Mouse (Mus musculus) T-helper 17 cell (primary cell): ENCODE data around the gene Tnnt2.

Experiments
- in situ Hi-C, 2 experiments: fragments of 300-600 bp; cut with MboI, MseI; formaldehyde crosslinking; loops; 1 replicate in 1 of 2; 2 replicates in 1 of 2; pipeline ENCODE4 v1.15.1; 2025; ENCODE audit warnings: high pct_unique_total_duplicates in 2 of 2

Gene Tnnt2

DNA sequence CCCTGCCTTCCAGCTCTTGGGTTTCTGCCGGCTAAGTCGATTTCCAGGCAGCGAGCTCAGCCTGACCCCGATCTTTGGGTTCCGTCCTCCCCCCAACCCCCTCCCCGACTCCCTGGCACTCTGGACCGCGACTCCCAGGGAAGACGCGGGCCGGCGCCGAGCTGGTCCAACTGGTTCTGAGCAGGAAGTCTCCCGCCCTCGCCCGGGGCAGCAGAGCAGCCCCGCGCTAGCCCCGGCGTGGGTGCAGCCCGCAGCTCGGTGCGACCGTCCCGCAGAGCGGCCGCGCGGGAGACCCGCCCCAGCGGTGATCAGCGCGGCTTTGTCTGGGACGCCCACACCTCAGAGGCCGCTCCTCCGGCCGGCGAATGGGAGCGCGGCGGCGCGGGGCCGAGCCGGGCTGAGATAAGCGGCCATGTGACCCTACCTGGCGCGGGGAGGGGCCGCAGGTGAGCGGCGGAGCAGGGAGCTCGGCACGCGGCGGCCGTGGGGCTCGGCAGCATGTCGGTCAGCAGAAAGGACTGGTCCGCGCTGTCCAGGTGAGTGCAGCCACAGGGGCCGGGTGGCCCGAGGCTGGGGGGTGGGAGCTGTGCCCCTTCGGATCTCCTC lies 17.6 kb upstream of the Tnnt2 start, which contains the start of gene Lad1:
TSS of gene Lad1 (plus strand) at position 118 of the 606 bp plus-strand sequence.
- in situ Hi-C loops: no loop called here

DNA sequence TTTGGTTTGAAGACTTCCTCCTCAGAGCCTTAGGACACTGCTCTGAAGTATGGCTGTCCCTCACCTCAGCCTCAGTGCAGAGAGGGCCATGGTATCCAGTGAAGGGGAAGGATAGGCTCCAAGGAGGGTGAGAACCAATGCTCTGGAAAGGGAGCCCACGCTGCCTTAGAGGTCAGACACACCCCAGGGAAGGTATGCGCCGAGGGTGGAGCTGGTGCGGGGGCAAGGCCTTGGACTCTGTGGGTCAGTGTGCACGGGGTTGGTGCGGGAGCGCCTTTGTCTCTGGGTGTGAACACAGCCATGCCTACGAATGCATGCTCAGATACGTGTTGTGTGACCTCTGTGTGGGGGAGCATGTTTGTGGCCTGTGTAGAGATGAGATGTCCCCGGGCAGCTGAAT lies 16.1 kb upstream of the Tnnt2 start:
- in situ Hi-C loops: no loop called here

DNA sequence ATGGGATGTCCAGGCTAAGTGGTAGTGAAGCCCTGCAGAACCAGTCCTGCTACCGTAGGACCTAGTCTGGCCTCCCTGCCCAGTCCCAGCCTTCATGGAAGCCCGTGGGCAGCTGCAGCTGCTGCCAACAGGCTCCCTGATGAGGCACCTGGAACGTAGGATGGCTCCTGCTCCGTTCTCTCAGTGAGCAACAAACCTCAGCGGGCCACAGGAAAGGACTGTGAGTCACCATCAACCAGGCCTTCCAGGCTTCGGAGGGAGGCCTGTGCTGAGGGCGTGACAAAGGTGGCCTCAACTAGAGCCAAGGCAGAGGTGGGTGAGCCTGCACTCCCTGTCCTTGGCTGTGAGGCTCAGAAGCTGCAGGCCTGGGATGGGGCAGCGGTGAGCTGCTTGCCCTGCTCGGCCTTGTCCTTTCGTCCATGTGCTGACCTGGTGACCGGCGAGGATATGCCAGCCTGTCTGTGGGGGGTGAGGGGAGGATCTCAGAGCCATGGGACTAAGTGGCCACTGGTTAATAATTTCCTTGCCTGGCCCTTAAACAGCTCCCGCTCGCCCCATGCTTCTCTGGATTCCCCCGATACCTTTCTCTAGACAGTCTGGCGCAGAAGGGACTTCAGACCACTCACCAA lies 15.3 kb upstream of the Tnnt2 start:
- in situ Hi-C loops: no loop called here

DNA sequence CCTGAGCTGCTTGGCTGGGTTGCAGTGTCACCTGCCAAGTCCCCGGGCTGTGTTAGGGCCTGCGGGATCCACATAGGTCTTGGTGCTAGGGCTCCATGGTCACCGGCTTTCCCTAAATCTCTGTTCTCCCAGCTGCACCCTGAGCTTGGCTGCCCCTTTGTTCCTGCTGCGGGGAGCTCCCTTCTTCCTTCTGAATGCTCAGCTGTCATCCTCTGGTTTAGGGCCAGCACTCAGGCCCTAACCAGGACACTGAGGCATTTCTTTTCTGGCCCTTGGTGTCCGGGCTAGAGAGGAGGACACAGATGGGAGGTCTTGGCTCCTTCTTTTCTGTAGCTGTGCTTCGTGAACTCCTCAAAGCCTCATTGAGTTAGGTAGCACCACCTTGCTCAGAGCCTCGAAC lies 14.4 kb upstream of the Tnnt2 start:
- in situ Hi-C loops: no loop called here

DNA sequence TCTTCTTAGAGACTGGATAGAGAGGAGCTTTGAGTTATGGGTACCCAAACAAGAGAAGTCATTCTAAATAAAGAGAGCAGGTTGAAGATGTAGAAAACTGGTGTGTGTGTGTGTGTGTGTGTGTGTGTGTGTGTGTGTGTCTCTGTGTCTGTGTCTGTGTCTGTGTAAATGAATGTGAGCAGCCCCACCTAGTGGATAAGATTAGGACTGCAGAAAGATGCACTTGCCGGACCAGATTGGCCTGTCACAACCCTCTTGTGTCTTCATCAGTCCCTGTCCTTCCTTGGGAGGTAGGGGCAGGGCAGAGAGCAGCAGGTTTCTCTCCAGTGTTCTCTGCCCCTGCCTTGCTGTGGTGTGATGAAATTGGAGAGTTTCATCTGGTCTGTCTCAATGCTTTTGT lies 7.2 kb upstream of the Tnnt2 start:
- in situ Hi-C loops: no loop called here

DNA sequence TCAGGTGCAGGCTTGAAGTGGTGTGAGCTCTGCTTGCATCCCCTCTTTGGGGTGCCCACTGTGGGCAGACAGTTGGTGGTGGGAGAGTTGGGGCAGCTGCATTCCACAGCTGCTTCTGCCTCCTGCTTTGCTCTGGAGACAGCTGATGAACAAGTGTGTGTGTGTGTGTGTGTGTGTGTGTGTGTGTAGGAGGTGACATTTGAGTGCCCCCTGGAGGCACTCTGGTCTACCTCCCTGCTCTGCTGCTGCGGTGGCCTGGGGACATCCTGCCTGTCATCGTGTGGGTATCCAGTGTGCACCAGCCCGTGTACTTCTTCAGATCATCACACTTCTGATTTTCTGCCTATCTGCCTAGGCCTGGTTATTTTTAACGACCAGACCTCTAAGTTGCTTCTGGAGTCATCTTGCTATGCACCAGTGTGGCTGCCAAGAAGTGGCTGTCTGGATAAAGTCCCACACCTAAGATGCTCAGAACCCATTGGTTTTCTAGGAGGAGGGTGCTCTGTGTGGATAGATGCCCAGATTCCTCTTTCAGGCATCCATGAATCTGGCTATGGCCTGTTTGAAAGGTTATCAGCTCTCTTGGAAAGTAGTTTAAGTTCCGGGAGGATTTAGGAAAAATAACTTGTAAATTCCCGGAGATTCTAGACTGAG lies 1.8 kb upstream of the Tnnt2 start:
- in situ Hi-C loops: no loop called here

DNA sequence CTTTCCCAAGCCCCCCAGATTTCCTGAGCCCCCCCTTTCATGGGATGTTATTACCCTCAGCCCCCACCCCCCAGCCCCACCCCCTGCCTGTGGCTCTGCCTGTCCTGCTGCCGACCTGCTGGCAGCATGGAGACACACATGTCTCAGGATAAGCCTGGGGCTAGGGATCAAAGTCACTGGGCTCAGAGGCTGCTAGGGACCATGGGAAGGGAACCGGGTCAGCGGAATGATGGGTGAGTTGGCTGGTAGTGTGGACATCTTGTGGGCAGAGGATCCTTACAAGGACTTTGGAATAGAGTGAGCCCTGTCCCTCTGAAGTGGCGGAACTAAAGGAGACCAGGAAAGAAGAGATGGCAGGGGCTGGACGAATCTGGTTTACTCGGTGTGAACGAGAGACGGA lies 1.2 kb upstream of the Tnnt2 start:
- in situ Hi-C loops: no loop called here

DNA sequence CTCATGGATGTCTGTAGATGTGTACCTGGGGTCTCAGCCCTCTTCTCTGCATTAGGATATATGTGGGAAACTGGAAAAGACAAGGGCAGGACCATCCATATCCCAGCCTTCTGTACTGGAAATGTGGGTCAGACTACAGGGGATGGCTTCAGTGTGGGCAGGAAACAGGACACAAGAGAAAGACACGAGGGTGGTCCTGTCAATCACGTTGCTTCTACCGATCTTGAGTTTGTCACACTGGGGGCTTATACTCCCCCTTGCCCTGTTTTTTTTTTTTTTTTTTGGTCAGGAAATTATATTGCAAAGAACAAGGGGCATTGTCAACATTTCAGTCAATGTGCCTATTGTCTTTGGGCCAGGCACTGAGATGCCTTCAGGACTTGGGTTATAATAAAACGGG lies 2.5 kb downstream of the Tnnt2 start:
- in situ Hi-C loops: no loop called here

DNA sequence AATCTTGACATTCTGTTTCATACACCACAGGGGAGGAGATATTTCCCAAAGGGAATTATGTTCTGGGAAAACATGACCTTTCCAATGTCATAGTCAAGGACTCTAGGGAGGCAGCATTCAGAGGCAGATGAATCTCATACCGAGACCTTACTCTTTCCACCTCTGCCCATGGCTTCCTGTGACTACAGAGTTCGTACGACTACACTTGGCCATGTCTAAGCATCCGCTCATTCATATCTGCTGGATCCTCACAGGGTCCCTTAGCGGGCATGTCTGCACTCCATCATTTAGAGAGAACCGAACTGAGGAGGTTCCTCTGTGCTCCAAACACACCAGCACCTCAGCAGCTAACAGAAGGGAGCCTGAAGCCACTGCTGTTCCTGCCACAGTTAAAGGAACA lies 2.9 kb downstream of the Tnnt2 start:
- in situ Hi-C loops: no loop called here

DNA sequence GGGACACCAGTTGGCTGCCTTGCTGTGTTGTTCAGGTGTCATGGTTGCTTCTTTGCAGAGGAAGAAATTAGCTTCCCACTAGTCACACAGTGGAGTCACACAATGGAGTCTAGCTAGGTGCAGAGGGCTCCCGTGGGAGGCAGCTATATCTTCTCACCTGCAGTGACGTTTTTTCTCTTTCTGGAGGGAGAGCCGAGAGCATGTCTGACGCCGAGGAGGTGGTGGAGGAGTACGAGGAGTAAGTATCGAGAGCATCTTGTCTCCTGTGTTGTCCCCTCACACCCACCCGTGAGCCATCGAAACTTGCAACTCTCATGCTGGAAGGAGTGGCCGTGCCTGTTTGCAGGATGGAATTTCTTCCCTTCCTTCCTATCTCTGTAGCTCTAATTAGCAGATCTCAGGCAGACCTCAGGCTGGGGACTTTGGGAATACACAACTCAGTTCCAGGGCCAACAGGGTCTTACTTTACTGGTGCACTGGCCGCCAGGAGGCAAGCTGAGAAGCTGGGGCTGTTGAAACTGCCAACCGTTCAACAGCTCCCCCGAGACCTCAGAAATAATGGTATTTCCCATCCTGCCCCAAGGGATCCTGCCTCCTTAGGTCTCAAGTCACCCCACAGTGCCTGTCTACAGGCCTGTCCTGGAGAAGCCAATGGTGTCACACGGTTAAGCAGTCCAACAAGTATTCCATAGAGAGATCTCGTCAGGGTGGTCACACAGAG lies 4.7 kb downstream of the Tnnt2 start:
- in situ Hi-C loops: no loop called here

DNA sequence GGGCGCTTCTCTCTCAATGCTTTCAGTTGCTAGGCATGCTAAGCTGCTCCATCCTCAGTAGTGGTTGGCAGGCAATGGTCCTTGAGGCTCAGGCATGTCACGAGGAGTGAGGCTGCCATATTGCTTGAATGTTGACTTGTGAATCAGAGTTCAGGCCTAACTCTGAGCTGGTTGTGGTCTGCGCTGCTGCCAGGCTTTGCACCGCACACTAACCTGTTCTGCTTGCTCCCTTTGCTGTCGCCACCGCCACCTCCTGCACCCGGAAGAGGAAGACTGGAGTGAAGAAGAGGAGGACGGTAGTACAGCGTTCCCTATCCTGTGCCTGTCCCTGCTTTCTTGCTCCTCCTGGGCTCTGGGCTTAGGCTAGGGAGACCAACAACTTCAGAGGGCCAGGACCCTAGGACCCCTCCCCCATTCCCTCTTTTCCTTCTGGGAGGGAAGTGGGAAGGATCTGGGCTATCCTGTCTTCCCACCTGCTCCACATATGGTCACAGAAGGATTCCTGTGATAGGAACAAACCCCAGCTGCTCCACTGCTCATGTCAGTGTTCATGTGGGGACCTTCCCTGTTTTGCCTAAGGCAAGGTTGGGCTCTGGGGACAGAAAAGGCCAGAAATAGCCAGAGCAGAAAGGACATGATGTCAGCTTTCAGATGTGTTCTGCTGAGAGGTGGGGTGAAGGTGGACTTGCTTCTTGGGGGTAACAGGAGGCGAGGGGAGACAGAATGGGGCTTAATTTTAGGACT lies 7.5 kb downstream of the Tnnt2 start:
- in situ Hi-C loops: no loop called here

DNA sequence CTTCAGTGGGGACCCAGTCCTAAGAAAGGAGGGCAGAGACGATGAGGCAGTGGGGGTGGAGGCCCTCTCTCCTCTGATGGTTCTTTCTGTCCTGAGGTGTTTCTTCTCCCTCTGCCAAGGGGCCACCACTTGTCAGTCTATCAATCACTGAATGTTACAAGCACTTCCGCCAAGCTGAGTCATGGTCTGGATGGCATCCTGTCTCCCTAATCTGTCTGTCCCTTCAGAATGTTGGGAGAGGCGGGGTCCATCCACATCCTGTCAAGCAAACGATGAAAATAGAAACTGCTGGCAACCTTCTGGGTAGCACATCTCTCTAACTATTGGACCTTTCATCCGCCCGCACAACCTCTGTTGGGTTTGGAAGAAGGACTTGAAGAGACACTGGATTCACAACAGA lies 8.3 kb downstream of the Tnnt2 start:
- in situ Hi-C loops: no loop called here

DNA sequence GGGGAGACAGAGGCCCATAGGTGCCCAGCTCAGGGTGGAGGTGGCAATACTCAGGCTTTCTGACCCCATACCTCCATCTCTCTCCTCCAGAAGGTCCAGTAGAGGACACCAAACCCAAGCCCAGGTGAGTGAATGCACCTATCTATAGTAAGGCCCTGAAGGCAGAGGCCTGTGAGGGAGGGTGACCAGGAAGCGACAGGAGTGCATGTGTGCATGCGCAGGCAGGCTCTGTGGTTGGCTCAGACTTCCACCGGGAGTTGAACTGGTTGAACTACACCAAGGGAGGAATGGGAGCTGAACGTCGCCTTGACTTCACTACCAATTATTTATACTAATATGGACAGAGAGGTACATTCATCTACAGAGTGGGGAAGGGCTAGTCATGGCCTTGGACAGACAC lies 10.5 kb downstream of the Tnnt2 start:
- in situ Hi-C loops: no loop called here

DNA sequence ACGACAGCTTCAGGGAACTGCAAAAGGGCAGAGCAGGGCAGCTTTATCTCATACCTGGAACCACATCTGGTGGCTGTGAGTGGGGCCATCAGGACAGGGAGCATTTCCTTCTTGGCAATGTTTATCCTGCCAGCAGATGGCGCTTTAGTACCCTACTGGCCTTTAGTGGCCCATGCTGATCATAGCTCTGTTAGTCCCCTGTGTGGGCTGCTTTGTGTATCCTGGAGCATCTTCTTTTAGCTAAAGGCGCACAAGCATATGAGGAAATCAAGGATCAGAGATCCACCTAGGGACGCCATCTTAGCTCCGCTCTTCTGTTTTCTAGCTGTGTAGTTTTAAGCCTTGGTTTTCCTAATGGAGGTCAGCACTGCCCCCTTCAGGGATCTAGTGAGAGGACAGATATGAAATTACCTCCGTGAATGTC lies 11.0 kb downstream of the Tnnt2 start:
- in situ Hi-C loops: no loop called here

DNA sequence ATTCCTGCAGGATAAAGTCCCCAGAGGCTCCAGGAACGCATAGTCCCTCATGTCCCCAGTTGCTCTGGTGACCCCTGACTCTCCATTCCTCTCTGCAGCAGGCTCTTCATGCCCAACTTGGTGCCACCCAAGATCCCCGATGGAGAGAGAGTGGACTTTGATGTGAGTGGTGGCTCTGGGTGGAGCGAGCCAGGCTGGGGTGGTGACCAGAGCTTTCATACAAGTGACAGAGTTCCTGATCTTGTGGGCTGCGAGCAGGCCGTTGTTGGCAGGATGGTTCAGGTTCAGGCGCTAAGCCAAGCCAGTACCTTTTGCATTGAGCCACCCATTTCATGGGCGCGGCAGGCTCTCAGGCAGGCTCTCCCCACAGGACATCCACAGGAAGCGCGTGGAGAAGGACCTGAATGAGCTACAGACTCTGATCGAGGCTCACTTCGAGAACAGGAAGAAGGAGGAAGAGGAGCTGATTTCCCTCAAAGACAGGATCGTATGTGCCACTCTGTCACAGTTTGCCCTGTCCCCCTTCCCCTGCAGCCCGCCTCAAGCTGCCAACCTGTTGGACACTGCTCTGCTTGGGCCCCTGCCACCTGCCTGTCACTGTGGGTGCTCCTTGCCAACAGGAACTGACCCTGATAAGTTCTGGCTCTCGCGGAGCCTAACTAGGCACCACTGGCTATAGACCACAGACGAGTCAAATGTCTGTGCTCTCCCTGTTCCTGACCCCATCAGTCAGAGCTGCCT lies 11.6 kb downstream of the Tnnt2 start:
- in situ Hi-C loops: no loop called here

DNA sequence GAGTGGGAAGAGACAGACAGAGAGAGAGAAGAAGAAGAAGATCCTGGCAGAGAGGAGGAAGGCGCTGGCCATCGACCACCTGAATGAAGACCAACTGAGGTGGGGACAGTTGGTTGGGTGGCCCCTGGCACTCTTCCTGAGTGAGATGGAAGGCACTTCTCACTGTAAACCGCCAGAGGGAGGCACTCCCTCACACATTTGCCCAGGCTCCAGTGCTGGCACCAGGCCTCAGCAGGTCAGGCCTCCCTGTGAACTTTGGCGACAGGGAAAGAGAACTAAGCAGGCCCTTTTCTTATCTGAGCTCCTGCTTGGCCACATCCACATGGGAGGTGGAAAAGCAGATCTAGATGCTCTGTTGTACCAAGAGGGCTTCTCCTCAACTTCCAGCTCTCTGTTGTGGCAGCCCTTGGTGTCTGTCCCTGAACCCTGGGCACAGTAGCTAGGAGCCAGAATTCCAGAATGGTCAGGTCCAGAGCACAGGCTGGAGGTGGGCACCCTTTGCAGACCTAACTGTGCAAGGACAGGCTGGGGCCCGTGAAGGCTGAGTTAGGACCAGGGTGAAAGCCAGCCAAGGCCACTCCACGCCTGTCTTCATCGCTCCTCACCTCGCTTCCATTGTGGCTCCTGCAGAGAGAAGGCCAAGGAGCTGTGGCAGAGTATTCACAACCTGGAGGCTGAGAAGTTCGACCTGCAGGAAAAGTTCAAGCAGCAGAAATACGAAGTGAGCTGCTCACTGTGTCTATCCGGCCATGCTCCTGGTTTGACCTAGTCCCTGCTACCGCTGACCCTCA lies 14.8 kb downstream of the Tnnt2 start:
- in situ Hi-C loops: no loop called here

DNA sequence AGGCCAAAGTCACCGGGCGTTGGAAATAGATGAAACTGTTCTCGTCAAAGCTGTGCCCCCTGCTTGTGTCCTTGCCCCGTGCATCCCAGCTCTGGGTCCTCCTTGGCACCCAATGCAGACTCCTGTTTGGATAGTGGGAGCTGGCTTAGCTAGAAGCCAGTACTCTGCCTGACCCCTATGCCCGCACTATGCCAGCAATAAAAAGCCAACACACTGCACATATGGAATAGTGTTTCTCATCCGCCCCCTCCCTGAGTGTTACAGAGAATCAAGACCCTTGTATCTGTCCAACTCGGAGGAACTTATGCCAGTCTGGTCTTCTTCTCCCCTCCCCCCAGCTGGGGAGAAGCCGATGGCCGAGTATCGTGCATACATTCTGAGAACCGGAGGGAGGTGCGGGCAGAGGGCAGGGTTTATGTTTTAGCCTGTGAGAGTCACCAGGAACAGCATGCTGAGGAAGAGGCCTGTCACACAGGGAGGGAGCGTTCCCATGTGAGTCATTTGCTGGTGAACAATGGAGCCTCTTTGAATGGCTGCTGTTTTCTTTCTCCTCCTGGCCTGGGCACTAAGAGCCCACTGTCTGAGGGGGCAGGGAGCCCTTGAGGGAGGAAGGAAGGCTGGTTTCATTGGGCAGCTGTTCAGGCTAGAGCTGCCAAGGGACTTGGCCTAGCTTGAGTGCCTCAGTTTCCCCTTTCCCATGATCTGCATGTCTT lies 16.0 kb downstream of the Tnnt2 start:
- in situ Hi-C loops: no loop called here

DNA sequence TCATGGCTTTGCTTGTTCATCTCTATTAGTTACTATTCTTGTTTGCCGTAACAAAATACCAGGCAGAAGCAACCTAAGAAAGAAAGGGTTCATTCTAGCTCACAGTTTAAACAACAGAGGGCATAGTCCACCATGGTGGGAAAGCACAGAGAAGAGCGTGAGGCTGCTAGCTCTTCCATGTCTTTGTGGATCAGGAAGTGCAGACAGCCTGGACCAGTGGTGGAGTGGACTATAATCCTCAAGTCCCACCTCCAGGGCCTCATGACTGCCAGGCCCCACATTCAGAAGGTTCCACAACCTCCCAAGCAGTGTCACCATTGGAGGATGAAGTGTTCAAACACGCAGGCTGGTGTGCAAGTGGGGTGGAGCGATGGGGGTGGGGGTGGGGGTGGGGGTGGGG lies 17.0 kb downstream of the Tnnt2 start:
- in situ Hi-C loops: no loop called here

DNA sequence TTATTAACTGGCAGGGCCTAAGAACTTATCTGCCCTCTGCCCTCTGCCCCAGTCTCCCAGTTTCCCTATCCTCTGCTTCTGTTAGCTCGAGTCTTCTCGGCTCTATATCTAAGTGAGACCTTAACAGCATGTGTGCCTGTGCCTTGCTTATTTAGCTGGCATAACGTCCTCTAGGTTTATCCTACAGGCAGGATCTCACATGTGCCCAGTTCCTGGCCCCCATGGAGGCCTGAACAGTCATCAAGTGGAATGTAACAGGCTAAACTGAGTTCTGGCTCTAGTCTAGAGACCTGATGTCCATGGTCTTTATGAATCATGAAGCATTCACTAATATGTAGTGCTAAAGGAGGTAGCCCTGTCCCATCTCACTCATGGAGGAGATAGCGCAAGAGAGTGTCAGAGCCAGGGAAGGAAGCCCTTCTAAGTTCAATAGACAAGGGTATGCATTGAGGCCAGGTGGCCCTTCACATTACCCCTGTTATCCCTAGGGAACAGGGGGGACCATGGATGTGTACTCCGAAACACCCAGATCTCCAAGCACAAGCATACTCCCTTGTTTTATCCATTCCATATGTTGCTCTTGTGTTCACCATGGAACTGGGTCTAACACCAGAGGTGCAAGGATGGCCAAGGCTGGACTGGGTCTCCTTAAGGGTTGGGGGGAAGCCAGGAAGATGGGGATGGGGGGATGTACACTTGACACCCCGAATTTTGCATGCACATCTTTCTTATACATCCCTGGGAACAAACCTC lies 18.6 kb downstream of the Tnnt2 start:
- in situ Hi-C loops: no loop called here
